Mouse (Mus musculus): Measurements from ENCODE around the gene Aldh6a1.
A peak's percentile ranks its signal among the peaks of the same experiment; 100 is the strongest.

- TF ChIP-seq POLR2A (IDR thresholded peaks at IDR 0.05; ENCODE audit: insufficient read length, low read depth) (no peak), E2F4 (IDR thresholded peaks at IDR 0.05; ENCODE audit: insufficient read depth) (no peak), USF1 (IDR thresholded peaks at IDR 0.05; ENCODE audit: low read depth) (no peak), TCF3 (IDR thresholded peaks at IDR 0.05; ENCODE audit: insufficient read length, low read depth) (no peak), MAX (IDR thresholded peaks at IDR 0.05; ENCODE audit: low read depth) (no peak), MYOG (IDR thresholded peaks at IDR 0.05; ENCODE audit: control insufficient read depth in 1 of 3, insufficient read depth in 1 of 3, insufficient read length in 2 of 3, low read depth in 2 of 3) (peak in 2 of 3 experiments; percentile 42 to 70), MYOD1 (IDR thresholded peaks at IDR 0.05; ENCODE audit: control insufficient read depth in 1 of 3, insufficient read length in 2 of 3, low read depth in 2 of 3) (peak in 2 of 3 experiments; percentile 66 to 71), REST (IDR thresholded peaks at IDR 0.05; ENCODE audit: insufficient read depth, insufficient read length) (no peak), SRF (IDR thresholded peaks at IDR 0.05; ENCODE audit: control insufficient read depth, insufficient read length, low read depth) (no peak)
Measured at GRCm38 (mm10) chr12:84478937-84479336, 28.1 kb upstream of the Aldh6a1 start.
